Comparison of ENCODE assay signal across 8 mouse cellular contexts in genomic region chr12:3870859-3871462, GRCm38 (mm10).
A peak's percentile ranks its signal among the peaks of the same experiment; 100 is the strongest.
DNase-seq lines count a peak whose midpoint lies in the region; ATAC-seq and TF ChIP-seq lines count a peak whose summit lies in the region.

No protein-coding gene starts in this region.

- ATAC-seq in lung, embryonic 14.5 days (ENCODE audit: insufficient read depth) = peak; percentile 48
- peak; percentile 53 for ATAC-seq in embryonic facial prominence, embryonic 12.5 days (ENCODE audit: insufficient number of reproducible peaks, insufficient read depth, low FRiP score, low TSS enrichment)
- peak; percentile 36; the same call in 1 of the 2 replicates for ATAC-seq in stomach, postnatal 0 days (ENCODE audit: low FRiP score, low TSS enrichment)

- H3K4me2 ChIP-seq in lung, embryonic 14.5 days = peak overlapping the region; percentile 27; the same call in 1 of the 2 replicates
- H3K4me2 ChIP-seq in embryonic facial prominence, embryonic 12.5 days (replicated peaks) = peak overlapping the region; percentile 31
- H3K4me2 ChIP-seq in stomach, postnatal 0 days (replicated peaks; ENCODE audit: low read depth) = no peak overlapping the region

- no peaks in the 10 kb centered on the region for H3K27me3 ChIP-seq in lung, embryonic 14.5 days (ENCODE audit: insufficient read depth, low read length)
- no peaks in the 10 kb centered on the region for H3K27me3 ChIP-seq in embryonic facial prominence, embryonic 12.5 days
- H3K27me3 ChIP-seq in stomach, postnatal 0 days (ENCODE audit: control insufficient read depth, insufficient read depth, low read length) = no peaks in the 10 kb centered on the region

- H3K4me1 ChIP-seq in lung, embryonic 14.5 days (ENCODE audit: insufficient read depth) = peaks cover 13% of the 10 kb centered on the region; the same call in 1 of the 2 replicates
- peaks cover 22% of the 10 kb centered on the region for H3K4me1 ChIP-seq in embryonic facial prominence, embryonic 12.5 days
- H3K4me1 ChIP-seq in stomach, postnatal 0 days (replicated peaks; ENCODE audit: control insufficient read depth, insufficient read depth) = 0 out of 2 replicates have a peak, but pooled peaks cover 2% of the 10 kb centered on the region

- TF ChIP-seq EP300 in stomach, postnatal 0 days (optimal IDR thresholded peaks at IDR 0.05) = no peak

- TF ChIP-seq CTCF in lung, embryonic 14.5 days (IDR thresholded peaks at IDR 0.05; ENCODE audit: low read depth) = peak; percentile 44
- peak; percentile 47 for TF ChIP-seq CTCF in stomach, postnatal 0 days (IDR thresholded peaks at IDR 0.05; ENCODE audit: low read depth)

- no peak overlapping the region for H3K4me3 ChIP-seq in lung, embryonic 14.5 days (ENCODE audit: low read depth, low read length)
- H3K4me3 ChIP-seq in embryonic facial prominence, embryonic 12.5 days = no peak overlapping the region
- no peak overlapping the region for H3K4me3 ChIP-seq in stomach, postnatal 0 days (ENCODE audit: low read depth, low read length)

- no peak overlapping the region for H3K9ac ChIP-seq in lung, embryonic 14.5 days
- H3K9ac ChIP-seq in embryonic facial prominence, embryonic 12.5 days = no peak overlapping the region
- H3K9ac ChIP-seq in stomach, postnatal 0 days (ENCODE audit: low read length) = no peak overlapping the region

- H3K9me3 ChIP-seq in lung, embryonic 14.5 days (ENCODE audit: low read depth, low read length) = no peaks in the 10 kb centered on the region
- no peaks in the 10 kb centered on the region for H3K9me3 ChIP-seq in embryonic facial prominence, embryonic 12.5 days
- no peaks in the 10 kb centered on the region for H3K9me3 ChIP-seq in stomach, postnatal 0 days (ENCODE audit: control insufficient read depth, low read length)

- peak overlapping the region; percentile 28; the same call in 1 of the 2 replicates for H3K27ac ChIP-seq in lung, embryonic 14.5 days (ENCODE audit: low read depth)
- H3K27ac ChIP-seq in embryonic facial prominence, embryonic 12.5 days = 0 out of 2 replicates have a peak overlapping the region, but pooled peaks have one; percentile 63
- peak overlapping the region; percentile 63 for H3K27ac ChIP-seq in stomach, postnatal 0 days (replicated peaks)

- DNase-seq in lung, embryonic 14.5 days = peak; percentile 67
- no peak for DNase-seq in lung, postnatal 14 days
- DNase-seq in induced T-regulatory cell, adult 2 months (ENCODE audit: low read depth) = peak; percentile 88
- peak; percentile 45 for DNase-seq in mesoderm, embryonic 11.5 days (ENCODE audit: low read depth, low spot score)
- DNase-seq in stomach, postnatal 0 days (ENCODE audit: low spot score) = no peak
- no peak for DNase-seq in adrenal gland, adult 18-20 months (ENCODE audit: low spot score in 2 of 2)
- no peak for DNase-seq in cerebellum, postnatal 4 days (ENCODE audit: low spot score in 2 of 2)

- 21% methylated on average over 16 of the region's 19 CpGs for WGBS in lung, embryonic 14.5 days
- 15% methylated on average over 15 of the region's 19 CpGs for WGBS in embryonic facial prominence, embryonic 12.5 days
- WGBS in stomach, postnatal 0 days = 26% methylated on average over 17 of the region's 19 CpGs

- H3K36me3 ChIP-seq in lung, embryonic 14.5 days (ENCODE audit: insufficient read depth) = peaks cover 78% of the 10 kb centered on the region
- peaks cover 54% of the 10 kb centered on the region for H3K36me3 ChIP-seq in embryonic facial prominence, embryonic 12.5 days
- peaks cover 12% of the 10 kb centered on the region for H3K36me3 ChIP-seq in stomach, postnatal 0 days (ENCODE audit: control insufficient read depth, insufficient read depth, low read length)

Comparison
In these comparisons a context has a peak if more than half of its experiments do, and no peak if none do; other contexts are left out.
1. DNase-seq: peak in lung, embryonic 14.5 days (single experiment), induced T-regulatory cell, adult 2 months (single experiment) and mesoderm, embryonic 11.5 days (single experiment); none in lung, postnatal 14 days (single experiment), stomach, postnatal 0 days (single experiment), adrenal gland, adult 18-20 months (0 of 2) and cerebellum, postnatal 4 days (0 of 2).
2. Peak in every context shown above with its lines, with median percentiles within 50 percentile points of each other: ATAC-seq and H3K27ac ChIP-seq.